Mouse (Mus musculus) limb, embryonic 11.5 days (tissue): ENCODE measurements around the gene Emc3. TPM values are rescaled to one million over a fixed set of nuclear protein-coding genes. Genes with fewer than 3 reads are reported as not detected.
A peak's percentile ranks its signal among the peaks of the same experiment; 100 is the strongest.

Source experiments
- ATAC-seq: fragments of 200-750 bp; cut with Nextera tagmentation; 2 replicates; pipeline ENCODE4 v1.8.0; 2017; ENCODE audit warnings: low read depth; ENCODE audit not compliant: insufficient number of reproducible peaks, low FRiP score, low TSS enrichment
- DNase-seq: peaks from one replicate; pipeline ENCODE4 v3.0.0-alpha.2; 2015; ENCODE audit warnings: low spot score
- H3K27ac ChIP-seq: fragments of 300-500 bp; sonication (generic); replicated peaks from 2 replicates; pipeline ENCODE4 v1.5.1; 2014; ENCODE audit warnings: low read depth, mild to moderate bottlenecking, low read length
- H3K27me3 ChIP-seq: fragments of 300-500 bp; sonication (generic); 2 replicates; pipeline ENCODE4 v1.6.1; 2014; ENCODE audit warnings: mild to moderate bottlenecking, low read length, mixed read lengths; ENCODE audit not compliant: control insufficient read depth, insufficient read depth
- H3K36me3 ChIP-seq: fragments of 300-500 bp; sonication (generic); 2 replicates; pipeline ENCODE4 v1.6.1; 2014; ENCODE audit warnings: mild to moderate bottlenecking, low read length, moderate library complexity, mixed read lengths; ENCODE audit not compliant: control insufficient read depth, insufficient read depth
- H3K4me1 ChIP-seq: fragments of 300-500 bp; sonication (generic); 2 replicates; pipeline ENCODE4 v1.6.1; 2014; ENCODE audit warnings: low read length, mixed read lengths; ENCODE audit not compliant: control insufficient read depth, insufficient read depth
- H3K4me2 ChIP-seq: fragments of 300-500 bp; sonication (generic); 2 replicates; pipeline ENCODE4 v1.6.1; 2014; ENCODE audit warnings: low read depth, mild to moderate bottlenecking, moderate library complexity; ENCODE audit not compliant: severe bottlenecking
- H3K4me3 ChIP-seq: fragments of 300-500 bp; sonication (generic); 2 replicates; pipeline ENCODE4 v1.5.1; 2014; ENCODE audit warnings: low read depth, low read length
- H3K9ac ChIP-seq: fragments of 300-500 bp; sonication (generic); 2 replicates; pipeline ENCODE4 v1.6.1; 2014; ENCODE audit warnings: mild to moderate bottlenecking, low read length
- H3K9me3 ChIP-seq: fragments of 300-500 bp; sonication (generic); 2 replicates; pipeline ENCODE4 v1.6.1; 2016; ENCODE audit warnings: low read length; ENCODE audit not compliant: control insufficient read depth
- WGBS: fragments of 180-500 bp; shearing (Covaris S2); extraction: QIAGEN DNeasy Blood & Tissue Kit; methylation state at CpG from one replicate; pipeline ENCODE4 v1.1.7; 2014; 5-methylcytosine and 5-hydroxymethylcytosine counted together
- polyA plus RNA-seq: library from polyadenylated mRNA; unstranded; fragments of >200 nt; fragmentation: Nextera tagmentation; extraction: Ambion mirVana; gene quantifications from 2 replicates; pipeline ENCODE4 v1.2.1, GENCODE M21; 2014

Gene Emc3
- polyA plus RNA-seq, 1 experiment from 2014 or later, result 74.5 TPM

DNA sequence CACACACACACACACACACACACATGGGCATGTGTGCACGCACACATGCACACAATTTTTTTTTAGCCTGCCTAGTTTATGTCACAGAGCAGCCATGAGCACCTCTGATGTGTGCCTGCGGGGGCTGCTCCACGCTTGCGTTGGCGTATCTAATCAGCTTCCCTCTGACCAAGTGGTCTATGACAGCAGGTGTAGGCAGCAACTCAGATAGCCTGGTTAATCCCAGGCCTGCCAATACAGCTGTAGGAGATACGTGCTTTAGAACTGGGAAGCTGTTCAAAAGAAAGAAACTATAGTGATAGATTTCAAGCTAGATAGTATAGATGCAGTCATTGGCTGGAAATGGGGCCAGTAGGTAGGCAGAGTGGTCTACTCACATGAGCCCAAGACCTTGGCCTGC, 57.7 kb downstream of the Emc3 start:
- WGBS, result 89% methylated on average over 6 of the region's 6 CpGs

DNA sequence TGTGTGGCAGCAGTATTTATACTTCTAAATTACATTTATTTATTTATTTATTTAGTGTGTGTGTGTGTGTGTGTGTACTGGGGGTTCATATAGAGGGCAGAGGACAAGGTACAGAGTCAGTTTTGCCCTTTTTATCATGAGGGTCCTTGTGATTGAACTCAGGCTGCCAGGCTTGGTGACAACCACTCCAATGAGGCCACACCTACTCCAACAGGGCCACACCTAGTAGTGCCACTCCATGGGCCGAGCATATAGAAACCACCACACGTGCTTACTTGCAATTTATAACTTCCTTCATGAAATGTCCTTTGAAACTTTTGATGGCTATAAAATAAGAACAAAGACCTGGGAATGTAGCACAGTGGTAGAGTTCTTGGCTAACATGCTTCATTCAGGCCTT, 58.2 kb downstream of the Emc3 start:
- Histone ChIP-seq H3K4me1 (peaks cover 9% of the 10 kb centered on the region; the same call in 1 of the 2 replicates), H3K9ac (no peak overlapping the region), H3K4me2 (no peak overlapping the region), H3K9me3 (no peaks in the 10 kb centered on the region), H3K27ac (no peak overlapping the region), H3K27me3 (peaks cover 17% of the 10 kb centered on the region), H3K4me3 (no peak overlapping the region), H3K36me3 (no peaks in the 10 kb centered on the region)
- 87% methylated on average over 2 of the region's 2 CpGs for WGBS
- no peak for DNase-seq
- no peak for ATAC-seq

More for the DNA sequence above, 57.7 kb downstream of the Emc3 start:
- H3K9me3 ChIP-seq, result no peaks in the 10 kb centered on the region
- no peak overlapping the region for H3K27ac ChIP-seq
- DNase-seq (no peak), ATAC-seq (no peak)
- peaks cover 15% of the 10 kb centered on the region for H3K27me3 ChIP-seq
- no peaks in the 10 kb centered on the region for H3K36me3 ChIP-seq
- H3K4me2 ChIP-seq, result no peak overlapping the region
- H3K4me3 ChIP-seq, result no peak overlapping the region
- H3K4me1 ChIP-seq, result peaks cover 9% of the 10 kb centered on the region; the same call in 1 of the 2 replicates
- no peak overlapping the region for H3K9ac ChIP-seq

GRCm38 (mm10) chr6:113472061-113472460, 59.4 kb downstream of the Emc3 start:
- no peaks in the 10 kb centered on the region for H3K9me3 ChIP-seq
- 63% methylated on average over 10 of the region's 10 CpGs for WGBS
- H3K4me3 ChIP-seq, result no peak overlapping the region
- DNase-seq (no peak), ATAC-seq (no peak)
- H3K4me2 ChIP-seq, result no peak overlapping the region
- H3K27ac ChIP-seq, result no peak overlapping the region
- peaks cover 9% of the 10 kb centered on the region; the same call in 1 of the 2 replicates for H3K4me1 ChIP-seq
- H3K9ac ChIP-seq, result no peak overlapping the region
- H3K36me3 ChIP-seq, result no peaks in the 10 kb centered on the region
- H3K27me3 ChIP-seq, result peaks cover 17% of the 10 kb centered on the region

DNA sequence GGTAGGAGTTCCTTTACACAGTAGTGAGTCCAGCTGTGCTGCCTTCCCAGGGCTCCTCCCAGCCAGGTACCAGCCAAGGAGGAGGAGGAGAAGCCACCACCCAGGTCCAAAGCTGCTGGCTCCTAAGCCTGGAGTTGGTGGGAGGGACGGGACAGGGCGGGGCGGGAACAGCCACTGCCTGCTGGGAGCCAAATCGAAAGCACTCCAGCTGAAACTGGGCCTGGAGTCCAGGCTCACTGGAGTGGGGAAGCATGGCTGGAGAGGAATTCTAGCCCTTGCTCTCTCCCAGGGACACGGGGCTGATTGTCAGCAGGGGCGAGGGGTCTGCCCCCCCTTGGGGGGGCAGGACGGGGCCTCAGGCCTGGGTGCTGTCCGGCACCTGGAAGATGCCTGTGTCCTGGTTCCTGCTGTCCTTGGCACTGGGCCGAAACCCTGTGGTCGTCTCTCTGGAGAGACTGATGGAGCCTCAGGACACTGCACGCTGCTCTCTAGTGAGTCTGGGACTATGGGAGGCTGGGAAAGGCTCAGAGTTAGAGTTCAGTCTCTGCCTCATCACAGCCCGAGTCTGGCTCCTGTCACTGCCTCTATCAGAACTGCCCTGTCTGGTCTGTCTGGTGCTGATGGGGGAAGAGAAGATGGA, 60.0 kb downstream of the Emc3 start, which contains the start of gene Il17rc:
TSS of gene Il17rc (plus strand) at position 131 of the 640 bp plus-strand sequence.
- peaks cover 17% of the 10 kb centered on the region for H3K27me3 ChIP-seq

DNA sequence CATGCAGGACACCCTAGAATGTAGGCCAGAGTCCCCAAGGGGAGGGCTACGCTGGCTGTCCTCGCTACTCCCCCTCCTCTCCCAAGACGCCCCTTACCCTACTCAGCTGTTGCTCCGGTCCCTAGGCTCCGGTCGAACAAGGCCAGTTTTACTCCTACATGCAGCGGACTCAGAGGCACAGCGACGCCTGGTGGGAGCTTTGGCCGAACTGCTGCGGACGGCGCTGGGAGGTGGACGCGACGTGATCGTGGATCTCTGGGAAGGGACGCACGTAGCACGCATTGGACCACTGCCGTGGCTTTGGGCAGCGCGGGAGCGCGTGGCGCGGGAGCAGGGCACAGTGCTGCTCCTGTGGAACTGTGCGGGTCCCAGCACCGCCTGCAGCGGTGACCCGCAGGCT, 62.0 kb downstream of the Emc3 start:
- peak overlapping the region; percentile 55 for H3K4me2 ChIP-seq
- H3K4me1 ChIP-seq, result peaks cover 9% of the 10 kb centered on the region; the same call in 1 of the 2 replicates
- no peaks in the 10 kb centered on the region for H3K9me3 ChIP-seq
- DNase-seq (peak; percentile 89), ATAC-seq (peak; percentile 45; the same call in 1 of the 2 replicates)
- peak overlapping the region; percentile 55; the same call in 1 of the 2 replicates for H3K9ac ChIP-seq
- H3K36me3 ChIP-seq, result no peaks in the 10 kb centered on the region
- WGBS, result 1% methylated on average over 31 of the region's 31 CpGs
- H3K27me3 ChIP-seq, result peaks cover 17% of the 10 kb centered on the region
- no peak overlapping the region for H3K27ac ChIP-seq
- peak overlapping the region; percentile 28 for H3K4me3 ChIP-seq

More for the DNA sequence above, 60.0 kb downstream of the Emc3 start, which contains the start of gene Il17rc:
- Histone ChIP-seq H3K4me1 (peaks cover 9% of the 10 kb centered on the region; the same call in 1 of the 2 replicates), H3K9ac (peak within 1 kb of the TSS; percentile 34; the same call in 1 of the 2 replicates), H3K36me3 (no peaks in the 10 kb centered on the region), H3K4me2 (peak within 1 kb of the TSS; percentile 19; the same call in 1 of the 2 replicates), H3K4me3 (no peak within 1 kb of the TSS), H3K9me3 (no peaks in the 10 kb centered on the region), H3K27ac (no peak within 1 kb of the TSS)
- no peak for DNase-seq
- 17% methylated on average over 12 of the region's 12 CpGs for WGBS
- ATAC-seq, result no peak

DNA sequence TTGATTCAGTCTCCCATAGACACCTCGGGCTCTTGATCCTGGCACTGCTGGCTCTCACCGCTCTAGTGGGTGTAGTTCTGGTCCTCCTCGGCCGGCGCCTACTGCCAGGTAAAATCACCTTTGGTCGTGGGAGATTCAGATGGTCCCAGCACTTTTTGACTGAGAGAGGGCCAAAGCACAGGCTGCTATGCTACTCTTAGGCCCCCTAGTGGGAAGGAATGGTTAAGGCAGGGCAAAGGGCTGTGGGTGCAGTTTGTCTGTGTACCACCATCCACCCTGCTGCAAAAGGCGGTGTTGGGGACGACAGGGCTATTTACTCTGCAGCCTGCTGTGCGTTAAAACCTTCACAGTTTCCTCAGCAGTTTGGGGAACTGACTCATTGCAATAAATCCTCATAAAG, 62.4 kb downstream of the Emc3 start:
- no peak; the same call in 1 of the 2 replicates for ATAC-seq
- H3K9me3 ChIP-seq, result no peaks in the 10 kb centered on the region
- peaks cover 17% of the 10 kb centered on the region for H3K27me3 ChIP-seq

DNA sequence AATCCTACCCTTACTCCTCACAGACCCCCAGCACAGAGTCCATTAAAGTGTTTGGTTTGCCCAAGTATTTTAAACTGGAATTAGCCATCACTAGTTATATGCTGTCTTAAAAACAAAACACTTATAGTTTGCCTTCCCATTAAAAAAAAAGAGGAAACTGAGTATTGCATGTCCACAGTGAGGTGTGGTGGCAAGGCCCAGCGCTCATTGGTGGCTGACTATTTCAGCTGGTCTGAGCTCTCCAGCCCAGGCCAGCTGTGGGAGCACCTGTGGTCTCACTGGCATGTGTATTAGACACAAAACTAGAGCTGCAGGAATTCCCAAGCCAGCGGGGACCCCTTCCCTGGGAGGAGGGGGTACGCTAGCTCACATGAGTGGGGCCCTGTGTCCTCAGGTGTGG, 62.9 kb downstream of the Emc3 start:
- Histone ChIP-seq H3K9ac (no peak overlapping the region), H3K27ac (no peak overlapping the region), H3K4me3 (no peak overlapping the region), H3K27me3 (peaks cover 17% of the 10 kb centered on the region), H3K4me1 (peaks cover 9% of the 10 kb centered on the region; the same call in 1 of the 2 replicates), H3K9me3 (no peaks in the 10 kb centered on the region), H3K4me2 (no peak overlapping the region; the same call in 1 of the 2 replicates), H3K36me3 (no peaks in the 10 kb centered on the region)
- no peak for DNase-seq
- WGBS, result 60% methylated on average over 3 of the region's 3 CpGs
- no peak for ATAC-seq

More for the DNA sequence above, 62.4 kb downstream of the Emc3 start:
- Histone ChIP-seq H3K4me1 (peaks cover 9% of the 10 kb centered on the region; the same call in 1 of the 2 replicates), H3K27ac (no peak overlapping the region), H3K4me3 (peak overlapping the region; percentile 28), H3K9ac (peak overlapping the region; percentile 9; the same call in 1 of the 2 replicates), H3K4me2 (peak overlapping the region; percentile 55), H3K36me3 (no peaks in the 10 kb centered on the region)
- DNase-seq, result peak; percentile 79
- WGBS, result 4% methylated on average over 9 of the region's 9 CpGs

DNA sequence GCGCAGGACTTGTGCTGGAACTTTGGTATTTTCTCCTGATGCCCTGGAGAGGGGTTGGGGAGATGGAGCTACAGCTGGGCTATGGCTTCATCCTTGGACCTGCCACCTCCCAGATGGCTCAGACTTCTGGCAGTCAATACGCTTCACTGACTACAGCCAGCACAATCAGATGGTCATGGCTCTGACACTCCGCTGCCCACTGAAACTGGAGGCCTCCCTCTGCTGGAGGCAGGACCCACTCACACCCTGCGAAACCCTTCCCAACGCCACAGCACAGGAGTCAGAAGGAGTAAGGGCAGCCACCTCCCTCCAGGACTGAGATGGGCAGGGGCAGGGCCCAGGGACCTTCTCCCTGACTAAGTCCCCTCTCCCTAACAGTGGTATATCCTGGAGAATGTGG, 65.8 kb downstream of the Emc3 start:
- 63% methylated on average over 5 of the region's 5 CpGs for WGBS
- Histone ChIP-seq H3K27me3 (peaks cover 15% of the 10 kb centered on the region), H3K9ac (no peak overlapping the region), H3K36me3 (no peaks in the 10 kb centered on the region), H3K4me3 (no peak overlapping the region), H3K4me1 (0 out of 2 replicates have a peak, but pooled peaks cover 4% of the 10 kb centered on the region), H3K4me2 (no peak overlapping the region), H3K9me3 (no peaks in the 10 kb centered on the region), H3K27ac (no peak overlapping the region)
- ATAC-seq (0 out of 2 replicates have a peak, but pooled peaks have one; percentile 4), DNase-seq (no peak)
